Mouse (Mus musculus) A20 (cell line): ENCODE results near the gene Tex22.

Source experiments
- DNase-seq: peaks from one replicate; pipeline ENCODE4 v3.0.0-alpha.2; 2011; ENCODE audit warnings: low read depth, low spot score

Tex22 gene

GRCm38 (mm10) chr12:113056089-113056488 lies 18.2 kb upstream of the Tex22 start:
- no peak for DNase-seq

GRCm38 (mm10) chr12:113060178-113060577 lies 14.1 kb upstream of the Tex22 start:
- no peak for DNase-seq

GRCm38 (mm10) chr12:113061606-113062005 lies 12.7 kb upstream of the Tex22 start:
- no peak for DNase-seq

- DNase-seq: no peak
Observed at GRCm38 (mm10) chr12:113062201-113062600, 12.1 kb upstream of the Tex22 start.

- DNase-seq: no peak
Observed at GRCm38 (mm10) chr12:113063700-113064099, 10.6 kb upstream of the Tex22 start.

GRCm38 (mm10) chr12:113068002-113068401 lies 6.3 kb upstream of the Tex22 start:
- DNase-seq: no peak

- no peak for DNase-seq
Observed at GRCm38 (mm10) chr12:113069389-113069788, 4.9 kb upstream of the Tex22 start.

GRCm38 (mm10) chr12:113071321-113071720 lies 3.0 kb upstream of the Tex22 start:
- DNase-seq: no peak

GRCm38 (mm10) chr12:113071827-113072226 lies 2.5 kb upstream of the Tex22 start:
- no peak for DNase-seq

- peak; percentile 80 for DNase-seq
Observed at GRCm38 (mm10) chr12:113073420-113074328, 628 bp upstream of the Tex22 start.

- peak; percentile 94 for DNase-seq
Observed at GRCm38 (mm10) chr12:113075063-113075454, 757 bp downstream of the Tex22 start.

- DNase-seq: no peak
Observed at GRCm38 (mm10) chr12:113075486-113075885, 1.2 kb downstream of the Tex22 start.

GRCm38 (mm10) chr12:113087276-113087675 lies 13.0 kb downstream of the Tex22 start:
- DNase-seq: no peak

GRCm38 (mm10) chr12:113088026-113088425 lies 13.7 kb downstream of the Tex22 start:
- DNase-seq: no peak

- DNase-seq: no peak
Observed at GRCm38 (mm10) chr12:113089107-113089506, 14.8 kb downstream of the Tex22 start.

GRCm38 (mm10) chr12:113090053-113090452 lies 15.8 kb downstream of the Tex22 start:
- no peak for DNase-seq

- no peak for DNase-seq
Observed at GRCm38 (mm10) chr12:113097040-113097439, 22.7 kb downstream of the Tex22 start.

- peak; percentile 58 for DNase-seq
Observed at GRCm38 (mm10) chr12:113097749-113098281, 23.5 kb downstream of the Tex22 start, which contains the start of gene Mta1. Mta1 (plus strand) TSS chr12:113098278.

GRCm38 (mm10) chr12:113098530-113099151 lies 24.3 kb downstream of the Tex22 start:
- peak; percentile 45 for DNase-seq

GRCm38 (mm10) chr12:113099470-113100237 lies 25.4 kb downstream of the Tex22 start:
- no peak for DNase-seq

GRCm38 (mm10) chr12:113100448-113101076 lies 26.3 kb downstream of the Tex22 start:
- no peak for DNase-seq
